Mouse (Mus musculus) heart, postnatal 0 days (tissue): Measurements from ENCODE around the gene Nt5c1a.

Source experiments
- CTCF ChIP-seq: IDR thresholded peaks from 2 replicates; pipeline ENCODE4 v1.5.1; 2016; ENCODE audit warnings: antibody characterized with exemption, control low read depth, low read depth
- EP300 ChIP-seq: IDR thresholded peaks from 2 replicates; pipeline ENCODE4 v1.6.1; 2016; ENCODE audit warnings: antibody characterized with exemption, low read depth

DNA sequence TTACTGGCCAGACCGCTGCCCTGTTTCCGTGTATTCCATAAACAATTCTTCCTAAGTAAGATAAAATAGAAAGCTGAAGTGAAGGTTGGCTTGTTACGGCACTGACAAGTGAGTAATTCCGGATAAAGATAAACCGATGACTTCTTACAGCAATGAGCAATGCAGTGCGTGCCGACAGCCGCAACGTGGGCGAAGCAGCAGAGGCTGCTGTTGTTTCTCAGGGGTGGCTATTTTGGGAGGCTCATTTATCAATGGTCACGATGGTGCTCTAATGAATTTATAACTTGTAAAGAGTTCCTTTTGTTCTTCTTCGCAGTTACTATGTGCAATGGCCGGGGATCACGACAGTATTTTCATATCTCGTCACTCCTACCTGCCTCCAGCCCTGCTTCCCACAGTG lies 37.1 kb upstream of the Nt5c1a start:
- TF ChIP-seq EP300: no peak
- no peak for TF ChIP-seq CTCF
